Mouse (Mus musculus) retina, adult 2 months (tissue): ENCODE data around the gene Engase.
A peak's percentile ranks its signal among the peaks of the same experiment; 100 is the strongest.

Experiments
- DNase-seq: peaks from one replicate; pipeline ENCODE4 v3.0.0-alpha.2; 2012; ENCODE audit warnings: low read depth, low spot score

Engase gene

DNA sequence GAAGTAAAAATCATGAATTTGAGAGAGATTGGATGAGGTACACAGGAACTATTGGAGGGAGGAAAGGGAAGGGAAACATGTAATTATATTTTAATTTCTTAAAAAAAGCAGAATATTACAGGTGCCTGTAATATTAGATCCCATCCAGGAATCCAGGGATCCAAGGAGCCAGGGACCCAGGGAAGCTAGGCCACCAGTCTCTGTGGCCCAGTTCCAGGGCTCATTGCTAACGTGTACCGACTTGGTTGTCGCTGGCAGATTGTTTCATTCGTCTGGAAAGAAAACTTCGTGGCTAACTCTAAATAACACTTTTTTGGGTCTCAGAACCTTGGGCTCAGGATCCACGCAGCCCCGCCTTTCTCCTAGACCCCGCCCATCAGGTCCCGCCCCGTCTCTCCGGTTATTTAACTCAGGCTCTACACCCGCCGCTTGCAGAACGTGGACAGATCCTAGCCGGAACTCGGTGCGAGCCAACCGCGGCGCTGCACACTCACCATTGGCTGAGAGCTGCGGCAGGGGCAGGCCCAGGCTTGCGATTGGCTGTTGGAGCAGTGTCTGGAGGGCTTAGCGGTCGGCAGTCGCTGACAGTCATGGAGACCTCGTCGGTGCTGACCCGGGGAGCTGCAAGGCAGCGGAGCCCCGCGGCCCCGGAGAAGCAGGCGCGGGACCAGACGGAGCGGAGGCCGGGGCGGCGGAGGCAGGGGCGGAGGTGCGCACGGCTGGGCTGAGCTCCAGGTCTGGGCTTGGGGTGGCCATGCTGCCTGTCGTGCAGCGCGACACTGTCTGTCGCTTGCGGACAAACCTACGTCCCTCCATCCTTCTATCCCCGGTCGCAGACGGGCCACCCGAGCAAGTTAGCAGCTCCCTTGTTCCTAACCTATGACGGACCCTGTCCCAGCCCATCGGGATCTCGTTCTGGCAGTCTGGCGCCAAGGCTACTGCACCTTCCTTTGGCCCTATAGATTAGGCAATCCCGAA is at the start of gene Engase:
Gene Engase, plus strand, starts transcription at position 434 of the 978 bp plus-strand sequence.
- DNase-seq, result peak; percentile 80

DNA sequence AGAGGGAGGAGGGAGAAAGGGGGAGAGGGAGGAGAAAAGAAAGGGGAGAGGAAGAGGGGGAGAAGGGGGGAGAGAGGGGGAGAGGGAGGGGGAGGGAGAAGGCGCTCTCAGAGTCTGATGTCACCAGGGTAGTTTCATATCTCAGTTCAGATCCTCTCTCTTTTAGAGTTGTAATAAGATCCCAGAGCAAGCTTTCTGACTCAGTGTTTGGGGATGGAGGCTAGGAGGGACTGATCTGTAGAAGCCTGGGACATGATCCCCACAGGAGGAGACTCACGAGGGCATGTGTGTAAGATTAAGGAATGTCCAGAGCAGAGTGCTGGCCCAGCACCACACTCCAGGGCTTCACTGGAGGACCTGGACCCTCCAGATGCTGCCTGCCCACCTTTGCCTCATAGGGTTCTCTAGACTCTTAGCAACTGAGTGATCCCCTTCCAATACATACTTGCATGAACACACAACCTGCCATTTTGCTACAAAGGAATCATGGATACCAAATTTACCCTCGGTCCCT is 49.3 kb upstream of the Engase start:
- DNase-seq, result no peak

DNA sequence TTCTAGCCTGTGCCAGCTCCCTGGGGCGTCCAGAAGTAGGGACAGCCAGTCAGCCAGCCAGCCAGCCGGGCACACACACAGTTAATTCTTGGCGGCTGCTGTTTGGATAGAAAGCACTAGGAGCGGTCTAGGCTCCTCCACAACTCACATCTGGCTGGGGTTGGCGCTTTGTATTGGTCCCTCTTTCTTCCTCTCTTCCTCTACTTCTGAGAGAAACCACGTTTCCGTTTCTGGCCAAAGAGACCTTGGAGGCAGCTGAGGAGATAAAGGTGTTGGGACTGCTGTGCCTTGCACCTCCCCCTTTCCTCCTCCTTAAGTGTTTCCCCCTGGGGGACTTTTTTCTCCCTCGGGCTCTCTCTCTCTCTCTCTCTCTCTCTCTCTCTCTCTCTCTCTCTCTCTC is 48.6 kb upstream of the Engase start, which contains the start of gene C1qtnf1:
Gene C1qtnf1, plus strand, starts transcription at position 218 of the 400 bp plus-strand sequence.
- DNase-seq, result no peak

DNA sequence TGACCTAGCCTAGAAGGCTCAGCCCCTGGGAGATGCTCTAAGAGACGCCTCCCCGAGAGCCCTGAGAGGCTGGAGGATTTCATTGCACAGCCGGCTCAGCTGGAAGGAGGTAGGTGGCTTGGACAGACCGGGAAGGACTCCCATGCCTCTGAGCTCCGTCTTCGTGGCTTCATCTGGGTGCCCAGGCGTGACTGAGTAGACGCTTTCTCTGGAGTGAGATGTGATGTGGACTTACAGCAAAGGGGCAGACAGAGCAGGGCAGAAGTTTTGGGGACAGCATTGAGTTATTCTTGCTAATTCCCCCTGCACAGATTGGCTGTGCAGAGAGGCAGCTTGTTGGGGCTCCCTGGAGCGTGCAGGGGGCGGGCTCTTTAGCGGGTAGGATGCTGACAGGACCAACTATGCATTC is 48.2 kb upstream of the Engase start:
- DNase-seq, result no peak

DNA sequence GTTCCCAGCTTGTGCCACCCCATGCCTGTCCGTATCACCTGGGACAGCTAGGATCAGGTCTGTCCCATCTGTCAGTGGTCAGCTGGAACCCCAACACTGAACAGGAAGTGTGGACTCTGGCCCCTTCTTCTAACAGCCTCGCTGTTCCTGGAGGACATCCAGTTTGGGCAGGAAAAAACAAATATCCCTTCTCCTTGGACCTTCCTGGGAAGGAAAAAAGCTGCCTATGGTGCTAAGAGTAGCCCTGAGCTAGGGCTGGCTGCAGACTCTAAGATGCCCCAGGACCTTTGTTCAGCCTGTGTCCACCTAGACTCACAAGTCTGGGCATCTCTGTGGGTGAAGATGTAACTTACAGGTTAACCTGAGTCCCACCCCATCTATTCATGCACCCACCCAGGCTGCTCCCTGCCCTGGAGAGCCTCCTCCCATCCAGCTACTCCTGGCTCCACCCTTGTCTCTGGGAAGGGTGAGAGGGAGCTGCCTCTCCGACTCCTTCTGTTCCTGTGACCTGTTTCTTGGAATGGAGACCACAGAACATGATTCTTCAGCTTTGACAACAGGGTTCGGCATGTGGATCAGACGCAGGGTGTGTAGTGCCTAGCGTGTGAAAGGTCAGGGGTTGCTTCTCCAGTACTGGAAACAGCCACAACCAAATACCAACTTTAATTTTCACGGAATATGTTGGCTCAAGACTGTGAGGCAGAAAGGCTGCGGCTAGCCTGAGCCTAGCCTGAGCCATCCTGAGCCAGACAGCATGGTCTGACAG is 47.5 kb upstream of the Engase start:
- no peak for DNase-seq

DNA sequence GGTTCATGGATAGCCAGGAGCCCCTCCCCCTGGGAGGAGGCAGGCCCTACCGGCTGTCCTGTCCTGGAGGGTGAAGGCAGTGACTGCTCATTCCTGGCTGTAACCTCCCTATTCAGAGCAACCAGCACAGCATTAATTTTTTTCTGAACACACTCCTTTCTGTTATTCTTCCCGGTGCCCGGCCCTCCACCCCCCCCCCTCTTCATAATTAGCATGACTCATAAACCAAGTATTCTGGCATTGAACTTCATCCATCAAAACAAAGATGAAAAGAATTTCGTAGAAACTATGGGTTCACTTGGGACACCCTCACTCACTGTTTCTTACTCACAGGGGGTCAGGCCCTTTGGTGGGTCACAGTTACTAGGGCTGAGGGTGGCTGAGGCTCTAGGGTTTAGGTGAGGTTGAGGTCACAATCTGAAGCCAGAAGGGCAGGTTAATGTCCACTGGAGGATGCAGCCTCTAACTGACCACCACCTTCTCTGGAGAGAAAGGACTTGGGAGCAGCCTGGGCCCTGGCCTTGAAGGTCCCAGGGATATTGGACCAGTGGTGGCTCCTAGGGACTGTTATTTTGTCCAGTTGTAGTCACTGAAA is 46.2 kb upstream of the Engase start:
- DNase-seq, result no peak

DNA sequence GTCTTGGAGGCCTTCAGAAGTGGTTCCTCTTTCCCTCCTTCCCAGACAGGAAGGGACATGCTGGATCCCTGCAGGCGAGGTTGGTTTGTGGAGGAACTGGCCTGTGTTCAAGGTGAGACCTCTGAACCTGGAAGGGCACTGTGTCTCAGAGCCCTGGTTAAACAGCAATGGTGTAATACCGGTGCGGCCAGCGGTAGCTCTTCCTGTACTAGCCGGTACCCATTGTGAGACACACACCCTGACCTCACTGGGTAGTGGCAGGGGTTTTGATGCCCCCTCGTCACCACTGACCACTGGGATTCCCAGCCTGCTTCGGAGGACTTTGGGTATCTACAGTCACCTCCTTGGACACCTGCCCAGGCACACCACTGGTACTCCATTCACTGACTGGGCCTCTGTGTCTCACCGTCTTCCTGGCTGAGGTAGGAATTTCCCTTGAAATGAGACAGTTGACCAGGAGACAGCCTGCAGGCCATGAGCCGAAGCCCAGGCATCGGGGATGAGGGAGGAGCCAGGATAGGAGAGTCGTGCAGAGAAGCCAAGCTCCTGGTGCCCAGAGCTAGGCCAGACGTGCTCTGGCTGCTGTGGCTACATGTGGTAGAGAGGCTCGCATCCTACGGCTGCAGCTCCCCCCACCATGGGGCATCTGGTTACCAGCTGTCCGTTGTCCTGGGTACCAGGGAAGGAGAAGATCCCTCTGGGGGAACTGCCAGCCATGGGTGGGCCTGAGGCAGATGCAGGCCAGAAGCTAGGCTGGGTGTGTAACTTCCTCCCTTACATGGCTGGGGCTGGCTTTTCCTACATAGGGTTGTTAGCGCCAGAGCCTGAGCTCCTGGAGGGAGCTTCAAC is 45.3 kb upstream of the Engase start:
- DNase-seq, result no peak

DNA sequence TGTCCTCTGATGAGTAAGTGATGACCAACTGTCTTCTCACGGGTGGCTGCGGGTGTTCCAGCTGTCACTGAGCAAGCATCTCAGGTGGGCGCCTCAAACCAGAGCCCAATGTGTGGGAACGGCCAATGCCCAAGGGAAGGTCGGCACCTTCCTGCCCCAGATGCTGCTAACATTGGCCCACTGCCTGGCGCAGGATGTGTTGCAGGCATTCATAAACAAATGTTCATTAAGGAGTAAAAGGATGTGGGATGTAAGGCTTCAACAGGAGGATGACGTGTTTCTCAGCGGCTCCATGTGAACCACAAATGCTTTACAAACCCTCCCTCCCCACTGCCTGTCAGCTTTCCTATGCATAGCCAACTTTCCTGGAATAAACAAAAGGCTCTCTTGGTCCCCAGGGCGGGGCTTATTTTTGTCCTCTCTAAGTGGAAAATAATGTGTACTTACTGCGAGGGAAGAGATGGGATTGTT is 43.2 kb upstream of the Engase start:
- no peak for DNase-seq

DNA sequence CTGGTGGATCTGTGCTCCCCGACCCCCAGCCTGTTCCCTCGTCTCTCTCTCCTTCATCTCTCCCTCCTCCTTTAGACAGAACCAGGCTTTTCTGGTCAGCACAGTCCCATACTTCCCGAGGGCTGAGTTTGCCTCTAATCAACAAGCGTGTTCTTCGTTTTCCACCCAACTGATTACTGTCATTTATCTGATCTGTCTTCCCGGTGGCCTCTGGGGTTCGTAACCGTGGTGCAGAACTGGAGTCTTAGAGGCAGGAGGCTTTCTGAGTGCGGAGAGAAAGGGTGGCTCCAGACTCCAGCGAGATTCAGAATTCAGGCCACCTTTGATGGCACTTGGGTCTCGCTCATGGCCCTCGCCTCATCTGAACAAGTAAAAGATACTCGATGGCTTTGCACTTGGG is 42.5 kb upstream of the Engase start:
- DNase-seq, result no peak

DNA sequence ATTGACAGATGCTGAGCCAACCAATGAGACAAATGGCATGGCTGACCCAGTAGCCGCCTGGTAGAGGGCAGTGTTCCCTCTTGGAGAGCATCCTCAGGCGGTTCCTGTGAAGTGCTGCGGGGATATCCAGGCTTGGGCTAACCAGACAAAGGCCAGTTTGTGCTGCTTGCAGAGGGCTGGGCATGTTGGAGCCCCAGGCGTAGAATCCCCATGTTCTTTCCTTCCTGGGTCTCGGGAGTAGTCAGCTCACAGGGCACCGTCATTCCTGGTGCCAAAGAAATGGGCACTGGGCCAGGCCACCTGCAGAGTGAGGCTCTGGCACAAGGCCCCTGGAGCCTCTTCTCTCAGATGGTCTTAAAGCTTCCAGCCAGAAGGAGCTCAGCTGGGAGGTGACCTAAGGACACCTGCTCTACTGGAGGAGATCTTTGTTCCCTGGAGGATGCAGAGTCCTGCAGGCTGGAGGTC is 40.1 kb upstream of the Engase start:
- no peak for DNase-seq

DNA sequence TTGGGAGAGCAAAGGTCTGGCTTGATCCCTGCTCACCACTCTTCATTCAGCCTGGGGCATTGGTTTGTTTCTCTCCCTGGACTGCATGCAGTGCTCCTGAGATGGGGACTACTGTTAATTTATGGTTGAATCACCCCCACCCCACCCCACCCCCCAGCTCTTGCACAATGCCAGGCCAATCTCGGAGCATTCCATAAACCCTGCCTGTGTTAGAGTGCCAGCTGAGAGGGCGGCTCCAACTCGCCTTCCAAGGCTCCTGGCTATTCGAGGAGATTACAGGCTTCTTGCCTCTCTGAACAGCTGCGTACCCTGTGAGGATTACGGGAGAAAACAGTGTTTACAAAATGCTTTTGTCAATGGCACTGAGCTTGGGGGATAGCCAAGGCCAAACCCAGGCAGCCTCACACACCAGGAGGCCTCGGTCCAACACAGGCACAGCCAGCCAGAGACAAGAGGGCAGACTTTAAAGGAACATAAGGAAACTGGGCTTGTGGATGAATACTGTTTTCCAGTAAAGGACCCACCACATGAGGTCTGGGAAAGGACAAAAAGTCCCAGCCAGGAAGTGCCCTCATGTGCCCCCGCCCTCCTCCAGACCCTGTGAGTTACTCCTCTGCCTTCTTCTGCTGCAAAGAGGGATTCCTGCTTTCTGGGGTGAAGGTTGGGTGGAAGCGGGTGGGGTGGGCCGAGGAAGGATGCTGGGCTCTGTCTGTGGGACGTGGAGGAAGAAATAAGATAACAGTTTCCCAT is 37.8 kb upstream of the Engase start:
- DNase-seq, result no peak

DNA sequence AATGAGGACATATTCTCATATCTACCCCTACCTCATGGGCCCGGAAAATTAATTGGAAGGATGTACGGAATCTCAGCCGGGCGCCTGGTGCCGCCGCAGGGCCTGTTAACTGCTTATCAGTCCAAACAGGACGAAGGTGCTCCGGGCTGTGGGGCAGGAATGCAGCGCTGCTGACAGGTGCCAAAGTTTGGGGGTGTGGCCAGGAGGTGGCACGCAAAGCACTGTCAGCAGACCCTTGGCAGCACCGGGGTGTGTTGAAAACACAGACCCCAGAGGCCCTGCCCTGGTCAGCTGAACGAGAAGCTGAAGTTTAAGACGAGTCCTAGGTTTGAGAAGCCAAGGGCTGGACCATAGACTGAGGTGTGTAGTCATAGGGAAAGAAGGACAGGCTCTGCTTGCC is 33.9 kb upstream of the Engase start:
- no peak for DNase-seq

DNA sequence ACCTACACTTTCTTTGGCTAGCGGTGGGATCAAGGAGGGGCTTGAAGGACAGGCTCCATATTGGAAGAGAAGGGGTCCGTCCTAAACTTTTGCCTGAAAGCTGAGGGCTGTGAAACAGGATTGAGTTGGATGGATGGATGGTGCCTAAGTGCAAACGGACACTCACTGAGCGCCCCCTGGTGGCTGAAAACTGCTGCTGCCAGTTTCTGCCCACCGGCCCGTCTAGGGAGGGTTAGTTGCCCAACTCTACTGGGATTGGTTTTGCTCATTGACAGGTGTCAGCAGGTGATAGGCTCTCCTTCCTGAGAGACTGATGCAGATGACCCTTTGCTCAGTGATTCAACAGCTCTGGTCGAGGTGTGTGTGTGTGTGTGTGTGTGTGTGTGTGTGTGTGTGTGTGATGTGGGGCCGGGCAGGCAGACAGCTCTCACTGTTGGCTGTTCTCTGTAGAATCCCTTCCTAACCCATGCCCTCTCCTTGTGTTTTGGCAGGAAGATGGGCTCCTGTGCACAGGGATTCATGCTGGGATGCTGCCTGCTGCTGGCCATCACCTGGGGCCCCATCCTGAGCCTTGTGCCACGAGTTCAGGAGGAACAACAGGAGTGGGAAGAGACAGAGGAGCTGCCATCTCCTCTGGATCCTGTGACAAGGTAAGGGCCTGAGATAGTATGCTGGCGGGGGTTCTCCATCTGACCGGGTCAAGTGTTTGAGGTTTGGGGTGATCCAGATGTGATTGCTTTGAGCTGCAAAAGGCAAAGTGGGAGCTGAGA is 33.2 kb upstream of the Engase start:
- DNase-seq, result no peak

DNA sequence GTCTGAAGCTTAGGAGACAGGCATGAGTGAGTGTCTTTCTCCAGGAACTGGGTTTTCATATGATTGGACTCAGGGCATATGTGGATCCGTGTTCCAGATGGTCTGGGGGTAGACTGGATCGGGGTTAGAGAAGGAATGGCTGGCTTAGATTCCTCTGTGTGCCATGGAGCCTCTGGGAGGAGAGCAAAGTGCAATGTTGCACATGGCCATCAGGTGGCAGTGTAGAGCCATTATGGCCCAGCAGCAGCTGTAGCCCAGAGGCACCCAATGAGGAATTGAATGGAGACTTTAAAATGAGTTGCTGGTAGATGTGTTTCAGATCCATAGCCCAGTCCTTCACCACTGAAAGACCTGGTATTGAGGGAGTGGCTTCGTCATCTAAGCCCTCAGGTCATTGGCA is 30.8 kb upstream of the Engase start:
- peak; percentile 57 for DNase-seq

DNA sequence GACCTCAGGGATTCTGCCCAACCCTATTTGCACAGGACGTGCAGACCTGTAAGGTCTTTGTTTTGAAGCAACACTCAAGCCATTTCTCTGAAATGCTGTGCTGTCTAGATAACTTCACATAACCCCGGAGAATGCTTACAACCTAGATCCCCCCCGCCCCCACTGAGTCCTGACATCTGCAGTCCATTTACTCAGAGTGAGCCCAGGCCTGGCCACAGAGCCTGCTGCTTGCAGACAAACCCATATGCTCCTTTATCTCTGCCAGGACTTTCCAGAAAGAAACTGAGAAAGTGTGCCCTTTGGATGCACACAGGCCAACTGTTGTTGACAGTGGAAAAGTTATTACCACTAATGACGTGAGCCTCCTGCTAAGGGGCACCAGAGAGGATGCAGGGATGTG is 29.3 kb upstream of the Engase start:
- no peak for DNase-seq

DNA sequence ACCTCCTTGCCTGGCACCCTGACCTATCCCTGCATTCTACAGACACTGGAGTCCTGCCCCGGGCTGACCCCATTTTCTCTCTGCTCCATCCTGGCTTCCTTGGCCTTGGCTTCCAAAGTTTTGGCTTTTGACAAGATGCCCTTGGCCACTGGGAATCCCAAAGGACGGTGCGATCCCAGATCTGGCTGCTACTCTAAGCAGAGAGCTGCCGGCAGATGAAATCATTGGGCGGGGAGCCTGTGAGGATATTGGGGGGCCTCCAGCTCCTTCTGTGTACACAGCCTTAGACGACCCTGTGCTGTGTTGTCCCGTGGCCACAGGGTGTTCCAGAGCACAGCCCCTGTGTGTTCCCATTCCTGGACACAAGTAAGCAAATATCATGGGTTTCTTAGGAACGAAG is 28.2 kb upstream of the Engase start:
- DNase-seq, result no peak

DNA sequence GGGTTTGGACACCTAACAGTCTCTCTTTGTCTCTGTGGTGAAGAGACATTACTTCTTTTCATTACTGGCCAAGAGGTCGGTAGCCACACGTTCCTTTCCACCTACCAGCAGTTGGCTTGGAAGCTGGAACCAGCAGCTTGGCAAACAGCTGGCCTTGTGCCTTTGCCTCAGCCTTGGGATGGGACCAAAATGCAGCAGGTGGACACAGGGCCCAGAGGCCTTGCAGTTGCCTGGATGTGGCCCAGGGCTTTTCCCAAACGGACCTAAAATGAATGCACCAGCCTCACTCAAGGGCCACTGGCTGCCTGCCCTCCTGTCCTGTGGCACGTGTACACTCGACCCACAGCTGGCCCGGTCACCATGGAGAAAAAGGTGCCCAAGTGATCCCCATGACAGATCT is 25.4 kb upstream of the Engase start:
- no peak for DNase-seq

DNA sequence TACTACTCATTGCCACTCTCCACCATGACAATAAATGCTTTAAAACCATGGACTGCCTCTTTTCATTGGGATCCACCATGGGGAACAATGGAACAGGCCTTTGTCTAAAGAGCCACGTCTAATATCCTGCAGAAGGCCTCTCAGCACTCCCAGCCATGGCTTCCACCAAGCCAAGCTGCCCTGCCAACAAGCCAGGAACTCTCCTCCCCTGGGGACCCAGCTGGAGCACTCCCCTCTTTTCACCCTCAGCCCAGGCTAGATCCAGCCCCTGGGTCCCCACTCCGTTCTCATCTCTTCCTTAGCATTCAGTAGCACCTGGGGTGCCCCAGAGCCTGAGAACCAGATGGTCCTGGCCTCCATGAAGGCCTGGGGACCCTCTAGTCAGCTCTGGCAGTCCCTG is 23.7 kb upstream of the Engase start:
- DNase-seq, result no peak
